Mouse (Mus musculus) regulatory T cell (primary cell): ENCODE data around the gene Capn8.

Experiments
- in situ Hi-C: fragments of 300-600 bp; cut with MboI, MseI; formaldehyde crosslinking; loops from one replicate; pipeline ENCODE4 v1.15.1; 2025; ENCODE audit warnings: high pct_unique_total_duplicates

Capn8 gene

GRCm38 (mm10) chr1:182670563-182671342, 105.9 kb downstream of the Capn8 start:
- in situ Hi-C loops: no loop called here

GRCm38 (mm10) chr1:182671343-182671624, 106.5 kb downstream of the Capn8 start:
- in situ Hi-C loops: no loop called here

GRCm38 (mm10) chr1:182675346-182675745, 110.5 kb downstream of the Capn8 start:
- in situ Hi-C loops: no loop called here

- in situ Hi-C loops: no loop called here
These were observed 113.3 kb downstream of the Capn8 start for GRCm38 (mm10) chr1:182678151-182678550.

GRCm38 (mm10) chr1:182679169-182679568, 114.4 kb downstream of the Capn8 start:
- in situ Hi-C loops: no loop called here

- in situ Hi-C loops: no loop called here
These were observed 114.8 kb downstream of the Capn8 start for GRCm38 (mm10) chr1:182679582-182679981.
